Comparison of ENCODE assay signal across 11 mouse cellular contexts in the genomic region with DNA sequence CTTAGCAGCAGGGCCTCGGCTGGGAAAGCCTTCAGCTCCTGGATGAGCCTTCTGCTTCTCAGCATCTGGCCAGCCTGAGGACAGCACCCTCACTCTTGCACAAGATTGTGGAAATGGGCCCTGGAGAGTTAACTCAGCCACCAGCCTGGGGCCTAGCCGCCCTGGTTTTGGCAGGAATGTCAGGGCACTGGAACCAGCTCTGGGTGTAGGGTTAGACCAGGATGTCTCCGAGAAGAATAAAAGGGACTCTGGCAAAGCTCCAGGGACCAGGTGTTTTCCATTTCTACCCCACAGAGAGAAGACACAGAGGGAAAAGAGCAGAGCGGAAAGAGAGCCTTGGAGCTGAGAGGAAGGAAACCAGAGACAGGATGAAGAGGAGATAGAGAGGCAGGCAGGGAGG.
DNase-seq lines count a peak whose midpoint lies in the region; ATAC-seq and TF ChIP-seq lines count a peak whose summit lies in the region.
"Had no signal": no experiment of that assay in that cellular context is flagged by ENCODE, and none has a peak within 500 bp of the region (broad histone marks: within the 10 kb centered on the region; RNA-seq: fewer than 3 reads in every experiment).

No protein-coding gene starts in this region.

- no peaks in the 10 kb centered on the region for H3K36me3 ChIP-seq in heart, postnatal 0 days (replicated peaks; ENCODE audit: control insufficient read depth, insufficient read depth, low read length)
- H3K36me3 ChIP-seq in midbrain, embryonic 15.5 days (replicated peaks): no peaks in the 10 kb centered on the region
- no peaks in the 10 kb centered on the region for H3K36me3 ChIP-seq in midbrain, embryonic 13.5 days
- 0 out of 2 replicates have a peak, but pooled peaks cover 4% of the 10 kb centered on the region for H3K36me3 ChIP-seq in stomach, postnatal 0 days (ENCODE audit: control insufficient read depth, insufficient read depth, low read length)
- H3K36me3 ChIP-seq: midbrain, embryonic 12.5 days had no signal

- H3K27ac ChIP-seq in heart, postnatal 0 days (ENCODE audit: low read depth): no peak overlapping the region
- 0 out of 2 replicates have a peak overlapping the region, but pooled peaks have one; percentile 10 for H3K27ac ChIP-seq in midbrain, embryonic 15.5 days
- H3K27ac ChIP-seq in midbrain, embryonic 13.5 days: no peak overlapping the region; the same call in 1 of the 2 replicates
- H3K27ac ChIP-seq in stomach, postnatal 0 days (replicated peaks): peak overlapping the region; percentile 13; the same call in 1 of the 2 replicates
- H3K27ac ChIP-seq: midbrain, embryonic 12.5 days had no signal

- no peak for ATAC-seq in heart, postnatal 0 days (ENCODE audit: insufficient read depth, low read depth)
- ATAC-seq in midbrain, embryonic 15.5 days (replicated peaks): no peak
- ATAC-seq in midbrain, embryonic 13.5 days: no peak
- no peak for ATAC-seq in stomach, postnatal 0 days (ENCODE audit: low FRiP score, low TSS enrichment)
- ATAC-seq: liver, postnatal 0 days had no signal

- TF ChIP-seq EP300 in heart, postnatal 0 days (IDR thresholded peaks at IDR 0.05; ENCODE audit: low read depth): no peak
- no peak for TF ChIP-seq EP300 in stomach, postnatal 0 days (optimal IDR thresholded peaks at IDR 0.05)

- 0 out of 2 replicates have a peak overlapping the region, but pooled peaks have one; percentile 10 for H3K9ac ChIP-seq in heart, postnatal 0 days (replicated peaks; ENCODE audit: low read depth, low read length)
- H3K9ac ChIP-seq in midbrain, embryonic 15.5 days: no peak overlapping the region
- no peak overlapping the region for H3K9ac ChIP-seq in midbrain, embryonic 13.5 days (replicated peaks)
- H3K9ac ChIP-seq in stomach, postnatal 0 days (ENCODE audit: low read length): peak overlapping the region; percentile 8; the same call in 1 of the 2 replicates
- H3K9ac ChIP-seq: liver, postnatal 0 days; midbrain, embryonic 12.5 days had no signal

- no peak overlapping the region for H3K4me3 ChIP-seq in heart, postnatal 0 days (ENCODE audit: low read depth, low read length)
- no peak overlapping the region for H3K4me3 ChIP-seq in midbrain, embryonic 15.5 days
- H3K4me3 ChIP-seq in midbrain, embryonic 13.5 days (replicated peaks): no peak overlapping the region
- no peak overlapping the region for H3K4me3 ChIP-seq in stomach, postnatal 0 days (ENCODE audit: low read depth, low read length)
- H3K4me3 ChIP-seq: midbrain, embryonic 12.5 days had no signal

- H3K9me3 ChIP-seq in heart, postnatal 0 days (replicated peaks; ENCODE audit: control insufficient read depth, low read length): no peaks in the 10 kb centered on the region
- H3K9me3 ChIP-seq in midbrain, embryonic 15.5 days: no peaks in the 10 kb centered on the region
- no peaks in the 10 kb centered on the region for H3K9me3 ChIP-seq in midbrain, embryonic 13.5 days
- H3K9me3 ChIP-seq in stomach, postnatal 0 days (ENCODE audit: control insufficient read depth, low read length): no peaks in the 10 kb centered on the region
- H3K9me3 ChIP-seq: midbrain, embryonic 12.5 days had no signal

- TF ChIP-seq CTCF in heart, postnatal 0 days (IDR thresholded peaks at IDR 0.05; ENCODE audit: low read depth): no peak
- TF ChIP-seq CTCF in stomach, postnatal 0 days (IDR thresholded peaks at IDR 0.05; ENCODE audit: low read depth): no peak

- H3K4me2 ChIP-seq in heart, postnatal 0 days (ENCODE audit: low read depth, low read length): no peak overlapping the region
- no peak overlapping the region for H3K4me2 ChIP-seq in midbrain, embryonic 15.5 days
- H3K4me2 ChIP-seq in midbrain, embryonic 13.5 days (replicated peaks): no peak overlapping the region
- no peak overlapping the region for H3K4me2 ChIP-seq in stomach, postnatal 0 days (replicated peaks; ENCODE audit: low read depth)
- H3K4me2 ChIP-seq: midbrain, embryonic 12.5 days had no signal

- intact Hi-C loops in heart, postnatal 10 days (cut with DNase I): no loop called here

- no peaks in the 10 kb centered on the region for H3K27me3 ChIP-seq in heart, postnatal 0 days (ENCODE audit: control insufficient read depth, insufficient read depth, low read length)
- H3K27me3 ChIP-seq in midbrain, embryonic 15.5 days (replicated peaks): no peaks in the 10 kb centered on the region
- no peaks in the 10 kb centered on the region for H3K27me3 ChIP-seq in midbrain, embryonic 13.5 days
- H3K27me3 ChIP-seq in stomach, postnatal 0 days (ENCODE audit: control insufficient read depth, insufficient read depth, low read length): no peaks in the 10 kb centered on the region

- 39% methylated on average over 4 of the region's 4 CpGs for WGBS in heart, postnatal 0 days
- WGBS in midbrain, embryonic 15.5 days: 47% methylated on average over 4 of the region's 4 CpGs
- WGBS in midbrain, embryonic 13.5 days: 43% methylated on average over 4 of the region's 4 CpGs
- 41% methylated on average over 4 of the region's 4 CpGs for WGBS in stomach, postnatal 0 days

- peaks cover 22% of the 10 kb centered on the region for H3K4me1 ChIP-seq in heart, postnatal 0 days (ENCODE audit: control insufficient read depth, insufficient read depth)
- peaks cover 37% of the 10 kb centered on the region for H3K4me1 ChIP-seq in midbrain, embryonic 15.5 days
- peaks cover 52% of the 10 kb centered on the region for H3K4me1 ChIP-seq in midbrain, embryonic 13.5 days (replicated peaks)
- peaks cover 6% of the 10 kb centered on the region; the same call in 1 of the 2 replicates for H3K4me1 ChIP-seq in stomach, postnatal 0 days (replicated peaks; ENCODE audit: control insufficient read depth, insufficient read depth)

- peak; percentile 39 to 53 for DNase-seq in cerebellum, postnatal 10 days
- DNase-seq in cerebellum, adult 9-11 months: no peak
- no peak for DNase-seq in heart, postnatal 0 days (ENCODE audit: low spot score)
- DNase-seq in heart, postnatal 10 days: no peak
- no peak for DNase-seq in stomach, postnatal 0 days (ENCODE audit: low spot score)
- DNase-seq in layer of hippocampus, adult 11-12 months (ENCODE audit: low spot score): no peak
- DNase-seq: liver, postnatal 0 days; thymus, postnatal 25 days had no signal

Comparison
In these comparisons a context has a peak if more than half of its experiments do, and no peak if none do; other contexts are left out.
1. DNase-seq: peak in cerebellum, postnatal 10 days (2 of 2); none in cerebellum, adult 9-11 months (single experiment), heart, postnatal 0 days (single experiment), heart, postnatal 10 days (0 of 2), stomach, postnatal 0 days (single experiment) and layer of hippocampus, adult 11-12 months (single experiment).
2. H3K27ac ChIP-seq: peak in midbrain, embryonic 15.5 days (single experiment) and stomach, postnatal 0 days (single experiment); none in heart, postnatal 0 days (single experiment) and midbrain, embryonic 13.5 days (single experiment).
3. H3K9ac ChIP-seq: peak in heart, postnatal 0 days (single experiment) and stomach, postnatal 0 days (single experiment); none in midbrain, embryonic 15.5 days (single experiment) and midbrain, embryonic 13.5 days (single experiment).